27 mouse cellular contexts compared by ENCODE assay signal in the genomic region with DNA sequence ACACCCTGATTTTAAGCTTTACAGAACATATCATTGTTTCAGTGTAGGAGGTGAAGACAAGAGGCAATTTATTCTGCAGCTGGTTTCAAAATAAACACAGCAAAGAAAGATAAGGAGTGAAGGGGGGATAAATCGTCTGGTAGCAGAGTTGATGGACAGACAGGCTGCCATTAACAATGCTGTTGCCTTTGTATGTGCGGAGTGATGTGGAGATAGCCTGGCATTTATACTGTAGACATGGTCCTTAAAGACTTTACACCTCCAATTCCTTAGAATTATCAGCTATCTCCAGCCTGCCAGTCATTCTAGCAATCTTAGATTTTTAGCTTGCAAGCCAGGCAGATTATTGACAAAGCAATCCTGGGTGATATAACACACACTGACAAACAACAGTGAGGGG.
"Had no signal": no experiment of that assay in that cellular context is flagged by ENCODE, and none has a peak within 500 bp of the region (broad histone marks: within the 10 kb centered on the region; RNA-seq: fewer than 3 reads in every experiment).

No protein-coding gene starts in this region.

- H3K9ac ChIP-seq: heart, embryonic 13.5 days; heart, embryonic 15.5 days; hindbrain, embryonic 13.5 days; hindbrain, embryonic 15.5 days; kidney, embryonic 15.5 days; limb, embryonic 12.5 days; liver, embryonic 13.5 days had no signal

- H3K4me3 ChIP-seq: heart, adult 2 months; heart, embryonic 13.5 days; heart, embryonic 15.5 days; hindbrain, embryonic 13.5 days; hindbrain, embryonic 15.5 days; kidney, embryonic 15.5 days; limb, embryonic 10.5 days; limb, embryonic 12.5 days; liver, embryonic 13.5 days had no signal

- H3K27ac ChIP-seq: heart, adult 2 months; heart, embryonic 13.5 days; heart, embryonic 15.5 days; hindbrain, embryonic 13.5 days; hindbrain, embryonic 15.5 days; hindbrain, postnatal 0 days; kidney, embryonic 15.5 days; kidney, postnatal 0 days; limb, embryonic 10.5 days; limb, embryonic 12.5 days; liver, embryonic 13.5 days had no signal

- ATAC-seq: hindbrain, postnatal 0 days; intestine, embryonic 16.5 days had no signal

- H3K27me3 ChIP-seq: heart, embryonic 13.5 days; heart, embryonic 15.5 days; hindbrain, embryonic 13.5 days; hindbrain, embryonic 15.5 days; kidney, embryonic 15.5 days; limb, embryonic 12.5 days; liver, embryonic 13.5 days had no signal

- DNase-seq: gastrocnemius, postnatal 14 days; gastrocnemius, postnatal 36 days; heart, adult 11 months; heart, adult 2 months; heart, postnatal 14 days; heart, postnatal 36 days; kidney, adult 11 months; kidney, adult 2 months; kidney, adult 9 months; kidney, postnatal 14 days; kidney, postnatal 36 days; layer of hippocampus, adult 9-11 months; layer of hippocampus, postnatal 36 days; liver; liver, embryonic 13.5 days had no signal

- H3K4me2 ChIP-seq: heart, embryonic 11.5 days; heart, embryonic 13.5 days; heart, embryonic 15.5 days; hindbrain, embryonic 13.5 days; hindbrain, embryonic 15.5 days; kidney, embryonic 15.5 days; limb, embryonic 12.5 days; liver, embryonic 11.5 days; liver, embryonic 13.5 days had no signal

- H3K9me3 ChIP-seq: heart, embryonic 13.5 days; heart, embryonic 15.5 days; hindbrain, embryonic 13.5 days; hindbrain, embryonic 15.5 days; kidney, embryonic 15.5 days; limb, embryonic 10.5 days; limb, embryonic 12.5 days; liver, embryonic 13.5 days had no signal

- H3K36me3 ChIP-seq: heart, embryonic 13.5 days; heart, embryonic 15.5 days; hindbrain, embryonic 13.5 days; hindbrain, embryonic 15.5 days; kidney, embryonic 15.5 days; limb, embryonic 10.5 days; limb, embryonic 12.5 days; liver, embryonic 13.5 days had no signal

- H3K4me1 ChIP-seq: heart, embryonic 15.5 days; hindbrain, embryonic 13.5 days; hindbrain, embryonic 15.5 days; kidney, embryonic 15.5 days; limb, embryonic 10.5 days; limb, embryonic 12.5 days; liver, embryonic 13.5 days had no signal
